Mouse (Mus musculus) left cerebral cortex, postnatal 36 days (tissue): ENCODE results near the gene Cyp4f14. TPM values are rescaled to one million over a fixed set of nuclear protein-coding genes. Genes with fewer than 3 reads are reported as not detected.

Experiments used
- DNase-seq, 2 experiments: peaks; one replicate each; pipeline ENCODE4 v3.0.0; 2021 to 2022; ENCODE audit warnings: low spot score in 2 of 2, mixed read lengths in 1 of 2
- intact Hi-C: fragments of 180-260 bp; cut with DNase I; formaldehyde crosslinking; loops from one replicate; pipeline ENCODE4 v1.15.1; 2025
- total RNA-seq, 2 experiments: library from RNA; stranded (reverse); gene quantifications; 2 replicates each; pipeline ENCODE4 v1.2.3; 2021

Cyp4f14 gene
- total RNA-seq: 1 to 10 TPM; 5.5 to 5.6 TPM

GRCm38 (mm10) chr17:32917131-32917530 lies at the start of gene Cyp4f14:
Gene Cyp4f14, minus strand, starts transcription at chr17:32917342.
- DNase-seq: no peak
- intact Hi-C loops: no loop called here

GRCm38 (mm10) chr17:32965623-32966290 lies 48.6 kb upstream of the Cyp4f14 start, which contains the start of gene Zfp472:
Gene Zfp472, plus strand, starts transcription at chr17:32965814.
- DNase-seq: peak; percentile 89 to 90
- intact Hi-C loops: no loop called here

GRCm38 (mm10) chr17:32965253-32965622 lies 48.1 kb upstream of the Cyp4f14 start:
- DNase-seq: no peak
- intact Hi-C loops: no loop called here

- DNase-seq: peak; percentile 73 to 75
- intact Hi-C loops: loop anchor here (5.0 to 10.0 kb wide), 3 partner anchors 44 to 314 kb away; no protein-coding TSS in a partner anchor
These were observed 34.3 kb upstream of the Cyp4f14 start for GRCm38 (mm10) chr17:32951441-32951840.

GRCm38 (mm10) chr17:32951006-32951405 lies 33.9 kb upstream of the Cyp4f14 start:
- intact Hi-C loops: loop anchor here (5.0 to 10.0 kb wide), 3 partner anchors 44 to 314 kb away; no protein-coding TSS in a partner anchor
- no peak for DNase-seq

- DNase-seq: no peak
- intact Hi-C loops: loop anchor here (5.0 to 10.0 kb wide), 3 partner anchors 43 to 313 kb away; no protein-coding TSS in a partner anchor
These were observed 33.0 kb upstream of the Cyp4f14 start for GRCm38 (mm10) chr17:32950136-32950535.

- DNase-seq: peak; percentile 88 to 89
- intact Hi-C loops: no loop called here
These were observed 30.2 kb upstream of the Cyp4f14 start, which contains the start of gene Cyp4f13 for GRCm38 (mm10) chr17:32947215-32947914. Gene Cyp4f13, minus strand, starts transcription at chr17:32947402.

GRCm38 (mm10) chr17:32946716-32947115 lies 29.6 kb upstream of the Cyp4f14 start:
- no peak for DNase-seq
- intact Hi-C loops: no loop called here

- intact Hi-C loops: no loop called here
- DNase-seq: no peak
These were observed 27.4 kb upstream of the Cyp4f14 start for GRCm38 (mm10) chr17:32944402-32945035.

GRCm38 (mm10) chr17:32943661-32944060 lies 26.5 kb upstream of the Cyp4f14 start:
- intact Hi-C loops: no loop called here
- DNase-seq: no peak

- no peak for DNase-seq
- intact Hi-C loops: no loop called here
These were observed 22.7 kb upstream of the Cyp4f14 start for GRCm38 (mm10) chr17:32939831-32940230.

GRCm38 (mm10) chr17:32927803-32928202 lies 10.7 kb upstream of the Cyp4f14 start:
- intact Hi-C loops: no loop called here
- DNase-seq: no peak

- DNase-seq: peak; percentile 51 to 67
- intact Hi-C loops: no loop called here
These were observed 7.6 kb upstream of the Cyp4f14 start for GRCm38 (mm10) chr17:32924658-32925312.

- intact Hi-C loops: no loop called here
- no peak for DNase-seq
These were observed 6.5 kb upstream of the Cyp4f14 start for GRCm38 (mm10) chr17:32923681-32924080.

- no peak for DNase-seq
- intact Hi-C loops: no loop called here
These were observed 2.0 kb upstream of the Cyp4f14 start for GRCm38 (mm10) chr17:32919123-32919522.

- intact Hi-C loops: no loop called here
These were observed 1.1 kb downstream of the Cyp4f14 start for GRCm38 (mm10) chr17:32916075-32916474.

GRCm38 (mm10) chr17:32906172-32906571 lies 11.0 kb downstream of the Cyp4f14 start:
- intact Hi-C loops: loop anchor here (5.0 kb wide), 1 partner anchor 46 kb away; no protein-coding TSS in a partner anchor
- DNase-seq: no peak

More at GRCm38 (mm10) chr17:32916075-32916474, 1.1 kb downstream of the Cyp4f14 start:
- DNase-seq: no peak

GRCm38 (mm10) chr17:32905239-32905638 lies 11.9 kb downstream of the Cyp4f14 start:
- intact Hi-C loops: loop anchor here (5.0 kb wide), 1 partner anchor 47 kb away; no protein-coding TSS in a partner anchor
- DNase-seq: no peak

- no peak for DNase-seq
- intact Hi-C loops: no loop called here
These were observed 12.7 kb downstream of the Cyp4f14 start for GRCm38 (mm10) chr17:32904414-32904813.
